Mouse (Mus musculus): ENCODE data around the gene Pou5f2. TPM values are rescaled to one million over a fixed set of nuclear protein-coding genes. Genes with fewer than 3 reads are reported as not detected.

Gene Pou5f2
- not detected in 2 replicates for total RNA-seq (2015; ENCODE audit: low replicate concordance)
- total RNA-seq (2017; ENCODE audit: low replicate concordance), result 1.1 and 2.9 TPM in 2 replicates

- ATAC-seq (replicated peaks; ENCODE audit: low FRiP score, poor library complexity, severe bottlenecking), result no peak
Observed at GRCm38 (mm10) chr13:78024683-78025294, at the start of gene Pou5f2. Gene Pou5f2, plus strand, starts transcription at chr13:78024902.

DNA sequence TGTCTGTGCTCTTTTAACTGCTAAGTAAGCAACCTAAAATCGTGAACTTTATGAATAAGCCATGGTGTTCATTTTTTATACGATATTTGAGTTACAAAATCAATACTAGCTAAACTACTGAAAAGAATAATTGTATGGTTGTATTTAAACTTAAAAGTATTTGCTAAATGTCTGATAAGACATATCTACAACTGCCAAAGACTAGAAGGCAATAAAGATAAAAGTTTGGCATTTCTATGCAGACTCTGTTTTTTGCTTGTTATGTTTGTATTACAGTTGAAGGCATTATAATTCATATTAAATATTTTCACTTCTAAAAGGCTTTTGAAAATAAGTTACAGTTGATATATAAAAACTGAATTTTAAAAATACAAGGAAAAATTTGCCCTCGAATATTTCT lies 48.5 kb upstream of the Pou5f2 start:
- ATAC-seq (replicated peaks; ENCODE audit: low FRiP score, poor library complexity, severe bottlenecking), result no peak

GRCm38 (mm10) chr13:77977121-77977520 lies 47.6 kb upstream of the Pou5f2 start:
- no peak for ATAC-seq (replicated peaks; ENCODE audit: low FRiP score, poor library complexity, severe bottlenecking)

- ATAC-seq (replicated peaks; ENCODE audit: low FRiP score, poor library complexity, severe bottlenecking), result no peak
Observed at GRCm38 (mm10) chr13:77982105-77982851, 42.4 kb upstream of the Pou5f2 start.

DNA sequence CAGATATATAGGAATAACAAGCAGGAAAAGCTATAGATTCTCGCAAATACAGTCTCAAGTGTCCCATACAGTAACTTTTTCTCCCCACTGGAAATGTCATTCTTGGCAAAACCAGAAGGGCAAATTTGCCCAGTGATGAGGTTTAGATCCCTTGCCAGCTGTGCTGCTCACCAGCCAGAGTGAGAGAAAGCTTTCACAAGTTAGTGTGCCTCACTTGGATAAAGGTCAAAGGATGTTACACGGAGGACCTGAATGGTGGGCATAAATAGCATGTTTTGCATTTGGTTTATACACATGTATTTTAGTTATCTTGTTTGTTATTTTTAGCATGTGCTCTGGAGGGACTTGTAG lies 41.9 kb upstream of the Pou5f2 start:
- ATAC-seq (replicated peaks; ENCODE audit: low FRiP score, poor library complexity, severe bottlenecking), result no peak

DNA sequence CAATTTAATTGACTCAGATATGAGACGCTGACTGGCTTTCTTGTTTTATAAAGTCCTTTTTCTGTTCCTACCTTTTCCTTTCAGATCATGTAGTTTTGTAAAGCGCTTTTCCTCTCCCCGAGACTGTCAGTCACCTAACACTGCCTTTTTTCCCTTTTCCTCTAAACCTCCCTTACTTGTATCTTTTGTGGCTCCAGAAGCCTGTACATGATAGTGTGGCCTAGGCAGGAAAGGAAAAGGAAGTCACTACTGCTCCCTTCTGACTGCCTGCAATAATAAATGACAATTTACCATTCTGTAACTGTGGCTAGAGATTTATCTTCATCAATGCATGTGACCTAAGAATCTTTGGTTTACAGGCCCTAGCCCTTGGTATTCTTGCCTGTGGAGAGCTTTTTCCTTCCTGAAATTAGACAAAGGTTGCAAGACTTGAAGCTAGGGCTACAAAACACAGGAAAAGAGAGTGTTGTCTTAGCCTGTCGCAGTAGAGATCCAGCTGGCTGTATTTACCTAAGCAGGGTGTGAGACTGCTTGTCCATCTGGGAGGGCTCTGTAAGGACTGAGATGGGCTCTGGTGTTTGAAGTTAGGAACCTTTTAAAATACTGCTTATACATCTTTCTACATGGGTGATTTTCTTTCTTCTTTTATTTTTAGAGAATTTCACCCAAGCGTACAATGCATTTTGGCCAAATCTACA lies 33.4 kb upstream of the Pou5f2 start:
- ATAC-seq (replicated peaks; ENCODE audit: low FRiP score, poor library complexity, severe bottlenecking), result no peak

GRCm38 (mm10) chr13:78004649-78005048 lies 20.1 kb upstream of the Pou5f2 start:
- no peak for ATAC-seq (replicated peaks; ENCODE audit: low FRiP score, poor library complexity, severe bottlenecking)

GRCm38 (mm10) chr13:78005344-78005743 lies 19.4 kb upstream of the Pou5f2 start:
- no peak for ATAC-seq (replicated peaks; ENCODE audit: low FRiP score, poor library complexity, severe bottlenecking)

- ATAC-seq (replicated peaks; ENCODE audit: low FRiP score, poor library complexity, severe bottlenecking), result no peak
Observed at GRCm38 (mm10) chr13:78010176-78010575, 14.5 kb upstream of the Pou5f2 start.

GRCm38 (mm10) chr13:78032821-78033220 lies 8.1 kb downstream of the Pou5f2 start:
- no peak for ATAC-seq (replicated peaks; ENCODE audit: low FRiP score, poor library complexity, severe bottlenecking)

- no peak for ATAC-seq (replicated peaks; ENCODE audit: low FRiP score, poor library complexity, severe bottlenecking)
Observed at GRCm38 (mm10) chr13:78037203-78037602, 12.5 kb downstream of the Pou5f2 start.

DNA sequence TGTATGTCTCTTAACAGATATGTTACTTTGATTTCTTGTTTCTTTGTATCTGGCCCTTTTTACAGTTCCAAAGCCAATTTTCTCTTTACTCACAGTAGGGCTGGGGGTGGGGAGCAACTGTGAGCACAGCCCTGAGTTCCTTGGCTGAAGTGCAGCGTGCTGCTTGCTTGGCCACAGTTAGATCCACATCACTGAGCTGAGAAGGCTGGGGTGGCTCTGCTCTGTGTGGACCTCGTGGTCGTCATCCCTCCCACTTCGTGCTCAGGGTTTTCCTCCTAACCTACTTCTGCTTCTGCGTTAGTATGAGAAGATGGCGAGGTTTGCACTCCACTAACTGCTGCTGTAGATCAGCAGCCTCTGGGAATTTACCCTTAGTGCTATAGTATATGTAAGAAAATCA lies 18.5 kb downstream of the Pou5f2 start:
- no peak for ATAC-seq (replicated peaks; ENCODE audit: low FRiP score, poor library complexity, severe bottlenecking)

GRCm38 (mm10) chr13:78045116-78045515 lies 20.4 kb downstream of the Pou5f2 start:
- no peak for ATAC-seq (replicated peaks; ENCODE audit: low FRiP score, poor library complexity, severe bottlenecking)

Other genes with a start within 250 kb of the Pou5f2 start
- not detected in 2 replicates for gene Nr2f1, start 174.9 kb downstream of the Pou5f2 start, total RNA-seq (2015; ENCODE audit: low replicate concordance)
- not detected in 2 replicates for gene Nr2f1, start 174.9 kb downstream of the Pou5f2 start, total RNA-seq (2017; ENCODE audit: low replicate concordance)

Measured in erythroblast, adult 5-6 weeks (primary cell).